Mouse (Mus musculus) heart, adult 18-20 months (tissue): Measurements from ENCODE around the gene Olfr94. TPM values are rescaled to one million over a fixed set of nuclear protein-coding genes. Genes with fewer than 3 reads are reported as not detected.

Source experiments
- total RNA-seq, 2 experiments: library from RNA; stranded (reverse); gene quantifications; 2 replicates each; pipeline ENCODE4 v1.2.3; 2021

Gene Olfr94
- total RNA-seq, 2 experiments from 2014 or later = not detected

Other genes with a start within 250 kb of the Olfr94 start
- 100 to 1,000 TPM in 1 of 2 experiments, 10 to 100 TPM in 1; 95.7 to 113 TPM for gene Ppp1r11, start 249.3 kb downstream of the Olfr94 start, total RNA-seq
- gene Znrd1, start 242.4 kb downstream of the Olfr94 start, total RNA-seq = 10 to 100 TPM; 29.1 to 31.1 TPM
- 10 to 100 TPM; 15.1 to 16.2 TPM for gene Znrd1as, start 242.4 kb downstream of the Olfr94 start, total RNA-seq
- 1 to 10 TPM in 1 of 2 experiments, under 1 TPM in 1; 0.90 to 1.0 TPM for gene 2410137M14Rik, start 219.8 kb downstream of the Olfr94 start, total RNA-seq
- gene H2-M5, start 211.5 kb downstream of the Olfr94 start, total RNA-seq = not detected
- 1 to 10 TPM; 1.7 to 2.0 TPM for gene Zfp57, start 199.8 kb downstream of the Olfr94 start, total RNA-seq
- not detected for gene Mog, start 177.6 kb downstream of the Olfr94 start, total RNA-seq
- gene Gabbr1, start 155.0 kb downstream of the Olfr94 start, total RNA-seq = 1 to 10 TPM; 6.0 to 8.2 TPM
- gene Olfr90, start 112.5 kb downstream of the Olfr94 start, total RNA-seq = not detected
- not detected for gene Olfr91, start 102.7 kb downstream of the Olfr94 start, total RNA-seq
- not detected for gene Olfr92, start 80.9 kb downstream of the Olfr94 start, total RNA-seq
- gene Olfr93, start 39.5 kb downstream of the Olfr94 start, total RNA-seq = not detected
- 1 to 10 TPM in 1 of 2 experiments, not detected in 1; 1.2 TPM for gene Ubd, start 7.1 kb downstream of the Olfr94 start, total RNA-seq
- not detected for gene Olfr95, start 12.1 kb upstream of the Olfr94 start, total RNA-seq
- gene Olfr96, start 19.2 kb upstream of the Olfr94 start, total RNA-seq = not detected
- not detected for gene Olfr97, start 36.3 kb upstream of the Olfr94 start, total RNA-seq
- not detected for gene Olfr98, start 62.8 kb upstream of the Olfr94 start, total RNA-seq
- gene H2-M3, start 69.2 kb upstream of the Olfr94 start, total RNA-seq = 1 to 10 TPM; 4.1 to 5.4 TPM
- not detected for gene Olfr99, start 82.5 kb upstream of the Olfr94 start, total RNA-seq
- gene Olfr101, start 103.3 kb upstream of the Olfr94 start, total RNA-seq = not detected
- not detected for gene Olfr102, start 116.1 kb upstream of the Olfr94 start, total RNA-seq
- not detected for gene Olfr103, start 138.7 kb upstream of the Olfr94 start, total RNA-seq
- not detected for gene Olfr104-ps, start 158.6 kb upstream of the Olfr94 start, total RNA-seq
- gene Olfr105-ps, start 178.0 kb upstream of the Olfr94 start, total RNA-seq = not detected
- not detected for gene Olfr106-ps, start 189.4 kb upstream of the Olfr94 start, total RNA-seq
- not detected for gene Olfr107, start 198.2 kb upstream of the Olfr94 start, total RNA-seq
- gene Olfr108, start 244.5 kb upstream of the Olfr94 start, total RNA-seq = not detected